Mouse (Mus musculus): ENCODE measurements around the gene Zfr2.

- TF ChIP-seq CTCF (IDR thresholded peaks at IDR 0.05; ENCODE audit: low read depth) = no peak; the same call in 1 of the 2 replicates
- no peak for TF ChIP-seq EP300 (optimal IDR thresholded peaks at IDR 0.05)
These were observed 40.5 kb upstream of the Zfr2 start for GRCm38 (mm10) chr10:81192270-81192967.

Measured in stomach, postnatal 0 days (tissue).